Mouse (Mus musculus) neural tube, embryonic 15.5 days (tissue): Measurements from ENCODE around the gene Ddx18. TPM values are rescaled to one million over a fixed set of nuclear protein-coding genes. Genes with fewer than 3 reads are reported as not detected.

Experiments
- ATAC-seq: fragments of 200-750 bp; cut with Nextera tagmentation; 2 replicates; pipeline ENCODE4 v1.8.0; 2017; ENCODE audit warnings: mild to moderate bottlenecking, moderate TSS enrichment, moderate library complexity; ENCODE audit not compliant: low FRiP score
- H3K27ac ChIP-seq: fragments of 300-500 bp; sonication (generic); replicated peaks from 2 replicates; pipeline ENCODE4 v1.5.1; 2015; ENCODE audit warnings: mild to moderate bottlenecking, inconsistent platforms
- H3K27me3 ChIP-seq: fragments of 300-500 bp; sonication (generic); replicated peaks from 2 replicates; pipeline ENCODE4 v1.6.1; 2015; ENCODE audit warnings: inconsistent platforms
- H3K36me3 ChIP-seq: fragments of 300-500 bp; sonication (generic); 2 replicates; pipeline ENCODE4 v1.6.1; 2015; ENCODE audit warnings: inconsistent platforms
- H3K4me1 ChIP-seq: fragments of 300-500 bp; sonication (generic); 2 replicates; pipeline ENCODE4 v1.6.1; 2015; ENCODE audit warnings: inconsistent platforms
- H3K4me2 ChIP-seq: fragments of 300-500 bp; sonication (generic); 2 replicates; pipeline ENCODE4 v1.6.1; 2015; ENCODE audit warnings: inconsistent platforms, mild to moderate bottlenecking, moderate library complexity
- H3K4me3 ChIP-seq: fragments of 300-500 bp; sonication (generic); replicated peaks from 2 replicates; pipeline ENCODE4 v1.5.1; 2015; ENCODE audit warnings: mild to moderate bottlenecking, inconsistent platforms
- H3K9ac ChIP-seq: fragments of 300-500 bp; sonication (generic); replicated peaks from 2 replicates; pipeline ENCODE4 v1.6.1; 2015; ENCODE audit warnings: mild to moderate bottlenecking, inconsistent platforms
- H3K9me3 ChIP-seq: fragments of 300-500 bp; sonication (generic); replicated peaks from 2 replicates; pipeline ENCODE4 v1.6.1; 2016; ENCODE audit warnings: inconsistent platforms
- WGBS: fragments of 180-500 bp; shearing (Covaris S2); methylation state at CpG from one replicate; pipeline ENCODE4 v1.1.7; 2015; ENCODE audit warnings: mixed read lengths; 5-methylcytosine and 5-hydroxymethylcytosine counted together
- polyA plus RNA-seq: library from polyadenylated mRNA; unstranded; fragments of >200 nt; fragmentation: Nextera tagmentation; extraction: Ambion mirVana; gene quantifications from 2 replicates; pipeline ENCODE4 v1.2.1, GENCODE M21; 2015

The Ddx18 gene
- polyA plus RNA-seq, 1 experiment from 2014 or later: 33.1 TPM

- H3K4me3 ChIP-seq: no peak overlapping the region
- H3K27me3 ChIP-seq: no peaks in the 10 kb centered on the region
- H3K9ac ChIP-seq: no peak overlapping the region
- no peak overlapping the region for H3K27ac ChIP-seq
- no peaks in the 10 kb centered on the region for H3K36me3 ChIP-seq
- WGBS: 87% methylated on average over 1 of the region's 1 CpGs
- no peaks in the 10 kb centered on the region for H3K9me3 ChIP-seq
- H3K4me2 ChIP-seq: no peak overlapping the region
- no peaks in the 10 kb centered on the region for H3K4me1 ChIP-seq
- ATAC-seq: no peak
Measured at GRCm38 (mm10) chr1:121518609-121519008, 49.2 kb downstream of the Ddx18 start.

DNA sequence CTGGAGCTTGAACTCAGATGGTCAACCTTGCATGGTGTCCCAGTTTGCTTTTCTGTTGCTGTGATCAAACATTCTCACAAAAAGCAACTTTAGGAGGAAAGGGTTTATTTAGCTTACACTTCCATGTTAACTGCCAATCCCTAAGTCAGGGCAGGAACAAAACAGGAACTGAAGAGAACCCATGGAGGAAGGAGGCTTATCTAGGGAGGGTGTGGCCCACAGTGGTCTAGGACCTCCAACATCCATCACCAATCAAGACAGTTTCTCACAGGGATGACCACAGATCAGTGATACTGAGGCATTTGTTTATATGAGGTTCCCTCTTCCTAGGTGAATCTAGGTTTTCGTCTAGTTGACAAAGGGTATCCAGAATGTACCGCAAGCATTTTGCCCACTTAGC, 55.8 kb downstream of the Ddx18 start:
- Histone ChIP-seq H3K27ac (no peak overlapping the region), H3K4me1 (no peaks in the 10 kb centered on the region), H3K9ac (no peak overlapping the region), H3K27me3 (no peaks in the 10 kb centered on the region), H3K36me3 (no peaks in the 10 kb centered on the region), H3K9me3 (no peaks in the 10 kb centered on the region), H3K4me2 (no peak overlapping the region), H3K4me3 (no peak overlapping the region)
- 97% methylated on average over 2 of the region's 2 CpGs for WGBS
- ATAC-seq: no peak

- no peak for ATAC-seq
- Histone ChIP-seq H3K9ac (no peak overlapping the region), H3K9me3 (no peaks in the 10 kb centered on the region), H3K4me3 (no peak overlapping the region), H3K27ac (no peak overlapping the region), H3K36me3 (no peaks in the 10 kb centered on the region), H3K27me3 (no peaks in the 10 kb centered on the region), H3K4me2 (no peak overlapping the region), H3K4me1 (no peaks in the 10 kb centered on the region)
- WGBS: 41% methylated on average over 2 of the region's 2 CpGs
Measured at GRCm38 (mm10) chr1:121511186-121511585, 56.6 kb downstream of the Ddx18 start.

DNA sequence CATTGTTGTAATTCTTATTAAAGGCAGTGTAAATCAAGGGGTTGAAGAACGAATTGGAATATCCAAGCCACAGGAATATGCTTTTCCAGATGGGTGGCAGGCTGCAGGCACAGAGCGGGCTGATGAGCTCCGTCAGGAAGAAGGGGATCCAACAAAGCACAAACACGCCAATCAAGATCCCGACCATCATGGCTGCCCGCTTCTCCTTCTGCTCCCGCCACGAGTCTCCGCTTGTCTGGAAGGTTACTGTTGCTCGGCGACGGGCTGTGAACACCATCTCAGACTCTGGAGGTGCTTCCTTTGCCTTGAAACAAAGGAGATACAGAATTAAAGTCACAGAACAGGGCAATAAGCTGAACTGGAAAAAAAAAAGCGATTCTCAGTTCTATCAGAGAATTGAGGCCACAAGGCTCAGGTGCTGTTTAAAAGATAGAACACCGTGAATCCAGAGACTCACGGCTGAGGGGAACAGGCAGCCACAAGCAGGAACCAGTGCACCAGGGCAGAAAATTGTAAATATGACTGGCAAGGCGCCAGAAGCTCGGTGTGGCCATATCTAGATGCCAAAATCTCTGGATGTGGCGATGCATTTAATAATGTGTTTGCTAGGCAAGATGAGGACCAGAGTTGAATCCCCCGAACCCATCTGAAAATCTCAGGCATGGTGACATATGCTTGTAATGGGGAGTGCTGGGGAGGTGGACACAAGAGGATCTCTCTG, 57.2 kb downstream of the Ddx18 start:
- no peak for ATAC-seq
- Histone ChIP-seq H3K4me3 (no peak overlapping the region), H3K9ac (no peak overlapping the region), H3K27me3 (no peaks in the 10 kb centered on the region), H3K4me1 (no peaks in the 10 kb centered on the region), H3K36me3 (no peaks in the 10 kb centered on the region; the same call in 1 of the 2 replicates), H3K9me3 (no peaks in the 10 kb centered on the region), H3K4me2 (no peak overlapping the region), H3K27ac (no peak overlapping the region)
- 88% methylated on average over 19 of the region's 19 CpGs for WGBS

DNA sequence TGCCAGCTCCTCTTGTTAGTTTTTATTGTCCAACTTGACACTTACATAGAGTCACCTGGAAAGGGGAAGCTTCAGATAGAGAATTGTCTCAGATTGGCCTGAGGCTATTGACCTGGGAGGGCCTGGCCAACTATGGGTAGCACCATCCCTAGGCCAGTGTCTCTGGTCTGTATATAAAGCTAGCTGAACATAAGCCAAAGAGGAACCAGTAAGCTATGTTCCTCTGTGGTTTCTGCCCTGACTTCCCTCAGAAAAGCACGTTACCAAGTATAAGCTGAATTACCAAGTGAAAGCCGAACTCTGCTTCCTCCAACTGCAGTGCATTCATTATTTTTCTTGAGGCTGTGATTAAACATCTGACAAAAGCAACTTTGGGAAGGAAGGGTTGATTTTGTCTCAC, 59.1 kb downstream of the Ddx18 start:
- no peak overlapping the region for H3K9ac ChIP-seq
- H3K36me3 ChIP-seq: peaks cover 14% of the 10 kb centered on the region
- H3K27ac ChIP-seq: no peak overlapping the region
- H3K9me3 ChIP-seq: no peaks in the 10 kb centered on the region
- no peaks in the 10 kb centered on the region for H3K27me3 ChIP-seq
- no peak overlapping the region for H3K4me3 ChIP-seq
- H3K4me2 ChIP-seq: no peak overlapping the region
- ATAC-seq: no peak
- 86% methylated on average over 2 of the region's 2 CpGs for WGBS
- no peaks in the 10 kb centered on the region for H3K4me1 ChIP-seq

Other genes starting within 250 kb of the Ddx18 start
- 41.3 and 49.3 TPM in 2 replicates for gene Insig2, start 235.4 kb downstream of the Ddx18 start, polyA plus RNA-seq
- 9.7 and 12.2 TPM in 2 replicates for gene Ccdc93, start 136.9 kb downstream of the Ddx18 start, polyA plus RNA-seq
- 1.1 and 1.4 TPM in 2 replicates for gene Htr5b, start 39.5 kb downstream of the Ddx18 start, polyA plus RNA-seq